Mouse (Mus musculus) G1E (cell line): ENCODE data around the gene Eif3c.

Source experiments
- CTCF ChIP-seq: IDR thresholded peaks from 2 replicates; pipeline ENCODE4 v1.5.1; 2012; ENCODE audit warnings: low read depth, low read length, inconsistent platforms, mixed read lengths
- GATA1 ChIP-seq: IDR thresholded peaks from 2 replicates; pipeline ENCODE4 v1.6.1; 2012; ENCODE audit warnings: borderline replicate concordance, low read length, inconsistent platforms, mixed read lengths
- GATA2 ChIP-seq: IDR thresholded peaks from 2 replicates; pipeline ENCODE4 v1.6.1; 2012; ENCODE audit warnings: low read depth, low read length, inconsistent platforms, borderline replicate concordance
- TAL1 ChIP-seq: conservative IDR thresholded peaks from 2 replicates; pipeline ENCODE4 v1.6.1; 2012; ENCODE audit warnings: low read depth, low read length, inconsistent platforms, mixed read lengths

- TF ChIP-seq CTCF: no peak
- TF ChIP-seq GATA2: no peak
- TF ChIP-seq GATA1: no peak
- no peak for TF ChIP-seq TAL1
These were observed 61.3 kb downstream of the Eif3c start for GRCm38 (mm10) chr7:126504913-126505312.
